8 mouse cellular contexts compared by ENCODE assay signal in genomic region chr11:31370436-31371230, GRCm38 (mm10). TPM values are rescaled to one million over a fixed set of nuclear protein-coding genes. Genes with fewer than 3 reads are reported as not detected.
A peak's percentile ranks its signal among the peaks of the same experiment; 100 is the strongest.
DNase-seq lines count a peak whose midpoint lies in the region; ATAC-seq and TF ChIP-seq lines count a peak whose summit lies in the region.

No protein-coding gene starts in this region.

- H3K4me3 ChIP-seq in gastrocnemius, adult 2 months, result peak overlapping the region; percentile 89
- H3K4me3 ChIP-seq in cortical plate, adult 2 months (ENCODE audit: insufficient read depth, low read length), result peak overlapping the region; percentile 64; the same call in 1 of the 2 replicates
- H3K4me3 ChIP-seq in intestine, embryonic 16.5 days (ENCODE audit: low read length), result peak overlapping the region; percentile 63
- peak overlapping the region; percentile 52 for H3K4me3 ChIP-seq in midbrain, embryonic 15.5 days

- no peaks in the 10 kb centered on the region for H3K36me3 ChIP-seq in intestine, embryonic 16.5 days (ENCODE audit: control insufficient read depth, insufficient read depth, low read length)
- no peaks in the 10 kb centered on the region for H3K36me3 ChIP-seq in midbrain, embryonic 15.5 days (replicated peaks)

- peak; percentile 19 for ATAC-seq in intestine, embryonic 16.5 days
- peak; percentile 7; the same call in 1 of the 2 replicates for ATAC-seq in midbrain, embryonic 15.5 days (replicated peaks)

- no peak for DNase-seq in gastrocnemius, adult 2 months
- no peak for DNase-seq in gastrocnemius, adult 18-20 months (ENCODE audit: low spot score)
- DNase-seq in left cerebral cortex, adult 8-10 months (ENCODE audit: low spot score in 2 of 2), result no peak
- DNase-seq in T-cell, adult 2 months (ENCODE audit: low spot score), result no peak
- no peak for DNase-seq in cerebellum, adult 8-10 months

- intact Hi-C loops in gastrocnemius, adult 2 months (cut with DNase I), result loop anchor here (5.0 to 10.0 kb wide), 3 partner anchors 126 to 237 kb away; no protein-coding TSS in a partner anchor

- TF ChIP-seq POLR2A in cortical plate, adult 2 months (IDR thresholded peaks at IDR 0.05; ENCODE audit: extremely low read depth, insufficient read depth, low read length), result no peak

- peak overlapping the region; percentile 77 for H3K9ac ChIP-seq in intestine, embryonic 16.5 days (ENCODE audit: low read depth, low read length)
- H3K9ac ChIP-seq in midbrain, embryonic 15.5 days, result no peak overlapping the region

- H3K4me1 ChIP-seq in cortical plate, adult 2 months (ENCODE audit: control insufficient read depth, insufficient read depth, low read length), result peaks cover 1% of the 10 kb centered on the region; the same call in 1 of the 2 replicates
- peaks cover 11% of the 10 kb centered on the region for H3K4me1 ChIP-seq in intestine, embryonic 16.5 days (ENCODE audit: control insufficient read depth, insufficient read depth, low read length)
- peaks cover 26% of the 10 kb centered on the region for H3K4me1 ChIP-seq in midbrain, embryonic 15.5 days

- peak overlapping the region; percentile 75 for H3K27ac ChIP-seq in gastrocnemius, adult 2 months
- no peak overlapping the region for H3K27ac ChIP-seq in cortical plate, adult 2 months (ENCODE audit: insufficient read depth, low read length)
- H3K27ac ChIP-seq in intestine, embryonic 16.5 days (ENCODE audit: low read length), result peak overlapping the region; percentile 40
- no peak overlapping the region for H3K27ac ChIP-seq in midbrain, embryonic 15.5 days

- H3K9me3 ChIP-seq in intestine, embryonic 16.5 days (ENCODE audit: control insufficient read depth, low read length), result no peaks in the 10 kb centered on the region
- no peaks in the 10 kb centered on the region for H3K9me3 ChIP-seq in midbrain, embryonic 15.5 days

- TF ChIP-seq CTCF in gastrocnemius, adult 2 months (IDR thresholded peaks at IDR 0.05), result no peak
- TF ChIP-seq CTCF in cortical plate, adult 2 months (IDR thresholded peaks at IDR 0.05; ENCODE audit: extremely low read depth, insufficient read depth, low read length), result no peak

- H3K4me2 ChIP-seq in intestine, embryonic 16.5 days (ENCODE audit: low read depth, low read length), result peak overlapping the region; percentile 84
- H3K4me2 ChIP-seq in midbrain, embryonic 15.5 days, result peak overlapping the region; percentile 99

- no peaks in the 10 kb centered on the region for H3K27me3 ChIP-seq in intestine, embryonic 16.5 days (replicated peaks; ENCODE audit: control insufficient read depth, insufficient read depth, low read length)
- H3K27me3 ChIP-seq in midbrain, embryonic 15.5 days (replicated peaks), result peaks cover 35% of the 10 kb centered on the region

- 3% methylated on average over 23 of the region's 24 CpGs for WGBS in intestine, embryonic 16.5 days
- 2% methylated on average over 24 of the region's 24 CpGs for WGBS in midbrain, embryonic 15.5 days

RNA-seq across cellular contexts. Expression of gene Stc2, which starts 0.8 kb away (rescaled TPM):
- total RNA-seq in gastrocnemius, adult 2 months (2021), result 10 to 100 TPM in 1 of 2 experiments, 1 to 10 TPM in 1; 2.8 to 14.1 TPM
- total RNA-seq in gastrocnemius, adult 18-20 months (2021), result 10 to 100 TPM in 1 of 2 experiments, 1 to 10 TPM in 1; 1.2 to 14.1 TPM
- polyA plus RNA-seq in cortical plate, adult 2 months (2012; rRNA removed), result 1.1 and 1.2 TPM in 2 replicates
- polyA plus RNA-seq in intestine, embryonic 16.5 days (2015; fragmentation: Nextera tagmentation; extraction: Ambion mirVana), result 9.4 and 9.7 TPM in 2 replicates
- 0.92 and 1.1 TPM in 2 replicates for polyA plus RNA-seq in midbrain, embryonic 15.5 days (2015; fragmentation: Nextera tagmentation; extraction: Ambion mirVana)
- 1 to 10 TPM in 3 of 4 experiments, under 1 TPM in 1; 0.59 to 1.5 (median 1.4) TPM for total RNA-seq in left cerebral cortex, adult 8-10 months (2022)

Comparison
In these comparisons a context has a peak if more than half of its experiments do, and no peak if none do; other contexts are left out.
1. H3K27ac ChIP-seq: peak in gastrocnemius, adult 2 months (single experiment) and intestine, embryonic 16.5 days (single experiment); none in cortical plate, adult 2 months (single experiment) and midbrain, embryonic 15.5 days (single experiment).
2. Peak in every context shown above with its lines, with median percentiles within 50 percentile points of each other: H3K4me3 ChIP-seq.